Mouse (Mus musculus): ENCODE data around the gene Dlgap3. TPM values are rescaled to one million over a fixed set of nuclear protein-coding genes. Genes with fewer than 3 reads are reported as not detected.

Dlgap3 gene
- polyA plus RNA-seq (2014; fragmentation: Nextera tagmentation; extraction: Ambion mirVana), result 5.6 and 5.7 TPM in 2 replicates

DNA sequence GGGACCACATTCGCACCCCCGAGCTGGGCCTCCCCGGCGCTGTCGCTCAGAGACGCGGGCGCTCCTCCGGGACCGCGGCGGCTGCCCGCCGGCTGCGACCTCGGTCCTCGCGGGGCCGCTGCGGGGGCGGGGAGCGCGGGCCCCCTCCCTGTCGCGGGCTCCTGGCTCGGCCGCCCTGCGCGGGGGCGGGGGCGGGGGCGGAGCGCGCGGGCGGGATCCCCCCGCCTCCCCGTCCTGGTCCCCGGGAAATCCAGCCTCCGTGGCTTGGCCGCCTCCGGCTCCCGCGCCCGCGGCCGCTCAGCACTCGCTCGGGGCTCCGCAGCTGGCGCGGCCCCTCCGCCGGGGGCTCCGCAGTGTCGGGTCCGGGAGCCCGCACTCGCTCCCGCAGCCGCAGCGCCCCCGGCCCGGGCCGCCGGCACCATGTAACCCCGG, at the start of gene Dlgap3:
Gene Dlgap3 (plus strand): TSS at position 291 of the 432 bp plus-strand sequence.
- peak within 1 kb of the TSS; percentile 99 for H3K4me2 ChIP-seq (ENCODE audit: low read depth)
- H3K9me3 ChIP-seq (ENCODE audit: control insufficient read depth, low read length), result no peaks in the 10 kb centered on the region
- H3K36me3 ChIP-seq (ENCODE audit: control insufficient read depth, insufficient read depth, low read length), result no peaks in the 10 kb centered on the region
- DNase-seq (ENCODE audit: low spot score), result peak; percentile 65
- peak within 1 kb of the TSS; percentile 82 for H3K4me3 ChIP-seq (ENCODE audit: low read depth, low read length)
- H3K27me3 ChIP-seq (ENCODE audit: control insufficient read depth, insufficient read depth, low read length), result peaks cover 15% of the 10 kb centered on the region
- ATAC-seq (ENCODE audit: insufficient read depth, low FRiP score, low TSS enrichment), result peak; percentile 49
- H3K27ac ChIP-seq (ENCODE audit: low read depth, low read length), result peak within 1 kb of the TSS; percentile 39; the same call in 1 of the 2 replicates
- 2% methylated on average over 40 of the region's 67 CpGs for WGBS
- H3K4me1 ChIP-seq (ENCODE audit: control insufficient read depth, insufficient read depth, low read length), result peaks cover 3% of the 10 kb centered on the region; the same call in 1 of the 2 replicates
- peak within 1 kb of the TSS; percentile 84 for H3K9ac ChIP-seq (ENCODE audit: low read length)

DNA sequence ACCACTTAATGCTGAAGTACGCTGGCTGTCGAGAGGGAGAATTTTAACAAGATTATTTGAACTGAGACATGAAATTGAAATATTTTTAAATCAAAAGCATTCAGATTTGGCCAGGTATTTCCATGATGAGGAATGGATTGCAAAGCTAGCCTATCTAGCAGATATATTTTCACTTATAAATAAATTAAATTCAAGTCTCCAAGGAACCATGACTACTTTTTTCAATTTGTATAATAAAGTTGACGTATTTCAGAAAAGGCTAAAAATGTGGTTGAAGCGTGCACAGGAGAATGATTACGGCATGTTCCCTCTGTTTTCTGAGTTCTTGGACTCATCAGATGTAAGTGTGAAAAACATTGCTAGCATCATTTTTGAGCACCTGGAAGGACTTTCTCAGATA, 45.6 kb upstream of the Dlgap3 start, which contains the start of gene Tmem35b:
Gene Tmem35b (plus strand): TSS at position 301 of the 400 bp plus-strand sequence.
- no peaks in the 10 kb centered on the region for H3K27me3 ChIP-seq (ENCODE audit: control insufficient read depth, insufficient read depth, low read length)
- H3K9ac ChIP-seq (ENCODE audit: low read length), result no peak within 1 kb of the TSS
- H3K27ac ChIP-seq (ENCODE audit: low read depth, low read length), result no peak within 1 kb of the TSS
- DNase-seq (ENCODE audit: low spot score) (no peak), ATAC-seq (ENCODE audit: insufficient read depth, low FRiP score, low TSS enrichment) (no peak)
- 0 out of 2 replicates have a peak, but pooled peaks cover 7% of the 10 kb centered on the region for H3K4me1 ChIP-seq (ENCODE audit: control insufficient read depth, insufficient read depth, low read length)
- H3K9me3 ChIP-seq (ENCODE audit: control insufficient read depth, low read length), result no peaks in the 10 kb centered on the region
- WGBS, result 96% methylated on average over 5 of the region's 5 CpGs
- no peak within 1 kb of the TSS for H3K4me3 ChIP-seq (ENCODE audit: low read depth, low read length)
- H3K36me3 ChIP-seq (ENCODE audit: control insufficient read depth, insufficient read depth, low read length), result no peaks in the 10 kb centered on the region
- no peak within 1 kb of the TSS for H3K4me2 ChIP-seq (ENCODE audit: low read depth)

DNA sequence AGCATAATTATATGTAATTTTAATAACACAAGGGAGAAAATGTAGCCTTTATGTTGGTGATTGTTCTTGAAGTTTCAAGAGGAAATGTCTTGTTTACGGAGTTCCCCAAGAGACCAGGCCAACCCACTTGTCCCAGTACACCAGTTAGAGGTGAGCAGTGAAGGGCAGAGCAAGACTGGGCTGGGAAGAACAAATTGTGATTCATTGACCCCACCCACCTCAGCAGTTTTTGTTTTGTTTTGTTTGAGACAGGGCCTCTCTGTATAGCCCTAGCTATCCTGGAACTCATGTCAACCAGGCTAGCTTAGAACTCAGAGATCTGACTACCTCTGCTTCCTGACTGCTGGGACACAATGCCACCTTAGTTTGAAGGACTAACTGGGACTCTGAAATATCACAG, 44.7 kb upstream of the Dlgap3 start:
- DNase-seq (ENCODE audit: low spot score) (no peak), ATAC-seq (ENCODE audit: insufficient read depth, low FRiP score, low TSS enrichment) (no peak)
- H3K4me3 ChIP-seq (ENCODE audit: low read depth, low read length), result no peak overlapping the region
- no peak overlapping the region for H3K27ac ChIP-seq (ENCODE audit: low read depth, low read length)
- 92% methylated on average over 1 of the region's 1 CpGs for WGBS
- no peaks in the 10 kb centered on the region for H3K27me3 ChIP-seq (ENCODE audit: control insufficient read depth, insufficient read depth, low read length)
- no peak overlapping the region for H3K9ac ChIP-seq (ENCODE audit: low read length)
- no peak overlapping the region for H3K4me2 ChIP-seq (ENCODE audit: low read depth)
- no peaks in the 10 kb centered on the region for H3K36me3 ChIP-seq (ENCODE audit: control insufficient read depth, insufficient read depth, low read length)
- H3K9me3 ChIP-seq (ENCODE audit: control insufficient read depth, low read length), result no peaks in the 10 kb centered on the region
- 0 out of 2 replicates have a peak, but pooled peaks cover 7% of the 10 kb centered on the region for H3K4me1 ChIP-seq (ENCODE audit: control insufficient read depth, insufficient read depth, low read length)

DNA sequence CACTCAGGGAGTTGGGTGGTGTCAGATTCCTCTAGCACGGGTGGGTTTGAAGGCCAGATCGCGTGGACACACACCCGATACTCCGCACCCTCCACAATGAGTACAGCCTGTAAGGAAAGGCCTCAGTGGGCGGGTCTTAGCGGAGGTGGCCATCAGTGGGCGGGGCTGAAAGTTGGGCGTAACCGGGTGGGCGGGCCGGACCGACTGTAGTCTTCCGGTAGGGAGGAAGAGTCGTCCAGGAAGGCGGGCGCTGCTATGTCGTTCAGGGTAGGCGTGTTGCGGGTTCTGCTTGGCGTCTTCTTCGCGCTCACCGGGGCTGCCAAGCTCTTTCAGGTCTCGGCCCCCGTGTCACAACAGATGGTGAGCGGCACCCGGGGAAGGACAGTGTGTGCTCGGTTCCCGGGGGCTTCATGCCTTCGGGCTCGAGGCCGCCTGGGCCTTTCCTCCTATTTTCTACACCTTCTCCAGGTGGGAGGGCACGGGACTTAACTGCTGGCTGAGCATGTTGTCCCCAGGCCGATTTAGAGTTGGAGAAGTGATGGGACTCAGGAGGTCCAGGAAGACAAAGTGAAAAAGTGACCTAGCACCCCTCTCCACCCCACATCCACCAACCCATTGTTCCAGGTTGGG, 43.1 kb upstream of the Dlgap3 start:
- H3K4me2 ChIP-seq (ENCODE audit: low read depth), result peak overlapping the region; percentile 79
- ATAC-seq (ENCODE audit: insufficient read depth, low FRiP score, low TSS enrichment) (peak; percentile 97), DNase-seq (ENCODE audit: low spot score) (peak; percentile 92)
- no peaks in the 10 kb centered on the region for H3K9me3 ChIP-seq (ENCODE audit: control insufficient read depth, low read length)
- H3K36me3 ChIP-seq (ENCODE audit: control insufficient read depth, insufficient read depth, low read length), result no peaks in the 10 kb centered on the region
- peak overlapping the region; percentile 58 for H3K4me3 ChIP-seq (ENCODE audit: low read depth, low read length)
- H3K27ac ChIP-seq (ENCODE audit: low read depth, low read length), result no peak overlapping the region
- H3K4me1 ChIP-seq (ENCODE audit: control insufficient read depth, insufficient read depth, low read length), result 0 out of 2 replicates have a peak, but pooled peaks cover 7% of the 10 kb centered on the region
- WGBS, result 2% methylated on average over 35 of the region's 35 CpGs
- peak overlapping the region; percentile 67 for H3K9ac ChIP-seq (ENCODE audit: low read length)
- no peaks in the 10 kb centered on the region for H3K27me3 ChIP-seq (ENCODE audit: control insufficient read depth, insufficient read depth, low read length)

DNA sequence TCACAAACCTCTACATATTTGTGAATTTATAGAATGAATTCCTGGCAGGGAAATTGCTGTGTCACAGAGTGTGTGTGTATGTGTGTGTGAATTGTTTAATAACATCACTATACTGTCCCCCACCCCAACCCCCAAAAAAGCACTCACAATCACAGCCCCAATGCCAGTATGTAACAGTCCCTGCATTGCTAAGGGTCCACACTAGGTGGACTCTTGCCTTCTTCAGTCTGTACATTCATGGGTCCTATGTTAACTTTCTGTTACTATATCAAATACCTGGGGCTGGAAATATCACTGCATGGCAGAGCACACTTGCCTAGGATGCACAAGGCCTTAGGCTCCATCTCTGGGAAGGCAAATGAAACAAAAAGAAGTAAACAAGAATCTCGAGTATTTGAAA, 34.3 kb upstream of the Dlgap3 start:
- H3K27me3 ChIP-seq (ENCODE audit: control insufficient read depth, insufficient read depth, low read length), result no peaks in the 10 kb centered on the region
- no peak overlapping the region for H3K4me3 ChIP-seq (ENCODE audit: low read depth, low read length)
- no peaks in the 10 kb centered on the region for H3K36me3 ChIP-seq (ENCODE audit: control insufficient read depth, insufficient read depth, low read length)
- no peak overlapping the region for H3K27ac ChIP-seq (ENCODE audit: low read depth, low read length)
- no peaks in the 10 kb centered on the region for H3K4me1 ChIP-seq (ENCODE audit: control insufficient read depth, insufficient read depth, low read length)
- no peak for DNase-seq (ENCODE audit: low spot score)
- no peak overlapping the region for H3K9ac ChIP-seq (ENCODE audit: low read length)
- no peaks in the 10 kb centered on the region for H3K9me3 ChIP-seq (ENCODE audit: control insufficient read depth, low read length)
- 33% methylated on average over 1 of the region's 1 CpGs for WGBS
- no peak for ATAC-seq (ENCODE audit: insufficient read depth, low FRiP score, low TSS enrichment)
- H3K4me2 ChIP-seq (ENCODE audit: low read depth), result no peak overlapping the region

DNA sequence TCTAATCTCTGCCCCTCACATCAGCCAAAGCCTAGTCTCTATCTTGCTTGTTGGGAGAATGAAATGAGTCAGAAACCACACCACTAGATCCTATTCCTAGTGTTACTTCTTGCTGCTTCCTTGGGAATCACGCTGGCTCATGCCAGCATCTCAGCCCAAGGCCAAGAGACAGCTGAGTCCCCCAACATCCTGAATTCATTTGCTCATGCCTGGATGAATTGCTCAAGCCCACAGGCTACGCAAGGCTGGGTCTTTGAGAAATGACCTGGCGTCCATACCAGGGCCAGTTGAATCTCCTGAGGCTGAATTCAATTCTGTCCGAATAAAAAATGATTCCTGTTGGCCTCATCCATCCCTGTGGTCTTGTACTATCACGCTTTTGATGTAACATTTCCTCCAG, 31.4 kb upstream of the Dlgap3 start:
- H3K9ac ChIP-seq (ENCODE audit: low read length), result no peak overlapping the region
- H3K36me3 ChIP-seq (ENCODE audit: control insufficient read depth, insufficient read depth, low read length), result no peaks in the 10 kb centered on the region
- no peak overlapping the region for H3K27ac ChIP-seq (ENCODE audit: low read depth, low read length)
- no peaks in the 10 kb centered on the region for H3K27me3 ChIP-seq (ENCODE audit: control insufficient read depth, insufficient read depth, low read length)
- ATAC-seq (ENCODE audit: insufficient read depth, low FRiP score, low TSS enrichment), result no peak
- no peak for DNase-seq (ENCODE audit: low spot score)
- H3K4me2 ChIP-seq (ENCODE audit: low read depth), result no peak overlapping the region
- no peaks in the 10 kb centered on the region for H3K4me1 ChIP-seq (ENCODE audit: control insufficient read depth, insufficient read depth, low read length)
- H3K9me3 ChIP-seq (ENCODE audit: control insufficient read depth, low read length), result no peaks in the 10 kb centered on the region
- WGBS, result 80% methylated on average over 5 of the region's 5 CpGs
- H3K4me3 ChIP-seq (ENCODE audit: low read depth, low read length), result no peak overlapping the region

DNA sequence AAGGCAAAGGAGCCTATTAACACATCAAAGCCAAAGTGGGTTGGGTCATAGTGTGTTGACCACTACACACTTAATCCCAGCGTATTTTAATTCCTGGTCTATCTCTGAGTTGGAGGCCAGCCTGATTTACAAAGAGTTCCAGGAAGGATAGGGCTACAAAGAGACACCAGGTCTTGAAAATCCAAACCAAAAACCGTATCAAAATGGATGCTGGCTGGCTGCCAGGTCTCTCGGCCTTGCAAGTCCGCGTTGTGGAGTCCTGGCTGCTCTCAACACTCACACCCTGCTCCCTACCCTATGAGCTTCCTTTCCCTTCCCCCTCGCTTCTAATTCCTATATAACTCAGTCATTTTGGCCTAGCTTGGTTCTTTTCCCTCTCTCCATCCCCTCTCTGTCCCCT, 30.5 kb upstream of the Dlgap3 start:
- H3K4me2 ChIP-seq (ENCODE audit: low read depth), result no peak overlapping the region
- no peaks in the 10 kb centered on the region for H3K9me3 ChIP-seq (ENCODE audit: control insufficient read depth, low read length)
- H3K36me3 ChIP-seq (ENCODE audit: control insufficient read depth, insufficient read depth, low read length), result no peaks in the 10 kb centered on the region
- no peak overlapping the region for H3K9ac ChIP-seq (ENCODE audit: low read length)
- no peaks in the 10 kb centered on the region for H3K4me1 ChIP-seq (ENCODE audit: control insufficient read depth, insufficient read depth, low read length)
- DNase-seq (ENCODE audit: low spot score) (no peak), ATAC-seq (ENCODE audit: insufficient read depth, low FRiP score, low TSS enrichment) (no peak)
- no peak overlapping the region for H3K27ac ChIP-seq (ENCODE audit: low read depth, low read length)
- H3K4me3 ChIP-seq (ENCODE audit: low read depth, low read length), result no peak overlapping the region
- no peaks in the 10 kb centered on the region for H3K27me3 ChIP-seq (ENCODE audit: control insufficient read depth, insufficient read depth, low read length)
- WGBS, result 62% methylated on average over 6 of the region's 6 CpGs

DNA sequence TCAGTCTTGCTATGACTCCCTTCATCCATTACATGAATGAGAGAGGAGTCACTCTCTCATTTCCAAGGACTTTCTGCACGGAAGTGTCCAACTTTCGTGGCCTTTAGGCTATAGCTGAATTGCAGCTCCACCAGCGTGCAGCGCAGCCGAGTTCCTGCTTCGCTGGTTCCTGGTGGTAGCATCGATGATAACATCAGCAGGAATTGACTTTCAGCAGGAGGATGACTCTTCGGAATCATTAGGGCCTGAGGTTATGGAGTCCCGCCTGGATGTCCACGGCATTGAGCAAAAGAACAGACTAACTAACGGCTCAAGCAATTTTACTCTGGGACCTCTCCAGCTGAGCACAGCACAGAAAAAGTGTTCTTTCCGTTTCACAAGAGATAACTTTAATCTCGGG, 19.0 kb upstream of the Dlgap3 start:
- Histone ChIP-seq H3K36me3 (ENCODE audit: control insufficient read depth, insufficient read depth, low read length) (no peaks in the 10 kb centered on the region), H3K27ac (ENCODE audit: low read depth, low read length) (no peak overlapping the region), H3K27me3 (ENCODE audit: control insufficient read depth, insufficient read depth, low read length) (no peaks in the 10 kb centered on the region), H3K4me2 (ENCODE audit: low read depth) (no peak overlapping the region), H3K9me3 (ENCODE audit: control insufficient read depth, low read length) (no peaks in the 10 kb centered on the region), H3K4me1 (ENCODE audit: control insufficient read depth, insufficient read depth, low read length) (no peaks in the 10 kb centered on the region), H3K9ac (ENCODE audit: low read length) (no peak overlapping the region), H3K4me3 (ENCODE audit: low read depth, low read length) (no peak overlapping the region)
- DNase-seq (ENCODE audit: low spot score) (no peak), ATAC-seq (ENCODE audit: insufficient read depth, low FRiP score, low TSS enrichment) (no peak)
- 88% methylated on average over 13 of the region's 13 CpGs for WGBS

DNA sequence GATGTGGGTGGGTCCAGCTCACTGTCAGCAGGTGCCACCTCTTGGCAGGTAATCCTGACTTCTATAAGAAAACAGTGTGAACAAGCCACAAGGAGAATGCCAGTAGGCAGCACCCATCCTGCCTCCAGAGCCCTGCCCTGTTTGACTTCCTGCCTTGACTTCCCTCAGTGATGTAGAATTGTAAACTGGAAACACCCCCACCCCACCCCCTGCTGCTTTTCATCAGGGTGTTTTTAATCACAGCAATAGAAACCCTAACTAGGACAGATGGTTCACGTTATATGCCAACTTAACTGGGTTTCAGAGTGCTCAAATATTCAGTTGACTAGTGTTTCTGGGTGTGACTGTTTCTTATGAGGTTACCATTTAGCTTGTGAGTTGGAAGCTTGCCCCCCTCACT, 15.7 kb upstream of the Dlgap3 start:
- H3K27me3 ChIP-seq (ENCODE audit: control insufficient read depth, insufficient read depth, low read length), result no peaks in the 10 kb centered on the region
- no peak overlapping the region for H3K4me2 ChIP-seq (ENCODE audit: low read depth)
- no peaks in the 10 kb centered on the region for H3K9me3 ChIP-seq (ENCODE audit: control insufficient read depth, low read length)
- H3K9ac ChIP-seq (ENCODE audit: low read length), result no peak overlapping the region
- no peaks in the 10 kb centered on the region for H3K4me1 ChIP-seq (ENCODE audit: control insufficient read depth, insufficient read depth, low read length)
- ATAC-seq (ENCODE audit: insufficient read depth, low FRiP score, low TSS enrichment) (no peak), DNase-seq (ENCODE audit: low spot score) (no peak)
- 52% methylated on average over 1 of the region's 1 CpGs for WGBS
- H3K36me3 ChIP-seq (ENCODE audit: control insufficient read depth, insufficient read depth, low read length), result no peaks in the 10 kb centered on the region
- no peak overlapping the region for H3K4me3 ChIP-seq (ENCODE audit: low read depth, low read length)
- H3K27ac ChIP-seq (ENCODE audit: low read depth, low read length), result no peak overlapping the region
